16 mouse cellular contexts compared by ENCODE assay signal in genomic region chr6:101981656-101982055, GRCm38 (mm10).
"Had no signal": no experiment of that assay in that cellular context is flagged by ENCODE, and none has a peak within 500 bp of the region (broad histone marks: within the 10 kb centered on the region; RNA-seq: fewer than 3 reads in every experiment).

No protein-coding gene starts in this region.

- H3K9me3 ChIP-seq: liver, embryonic 13.5 days; midbrain, embryonic 10.5 days; midbrain, embryonic 13.5 days; neural tube, embryonic 13.5 days had no signal

- H3K36me3 ChIP-seq: liver, embryonic 13.5 days; midbrain, embryonic 10.5 days; midbrain, embryonic 13.5 days; neural tube, embryonic 13.5 days had no signal

- DNase-seq: kidney, postnatal 10 days; kidney, postnatal 36 days; layer of hippocampus, postnatal 36 days; liver, embryonic 13.5 days; lung, adult 2 months; lung, postnatal 14 days; retina, postnatal 1 day; thymus, adult 18-20 months; thymus, postnatal 36 days had no signal

- H3K4me2 ChIP-seq: liver, embryonic 13.5 days; midbrain, embryonic 13.5 days; neural tube, embryonic 13.5 days had no signal

- H3K4me1 ChIP-seq: liver, embryonic 13.5 days; midbrain, embryonic 13.5 days; neural tube, embryonic 13.5 days had no signal

- H3K4me3 ChIP-seq: left cerebral cortex, adult 2 months; liver, embryonic 13.5 days; midbrain, embryonic 10.5 days; midbrain, embryonic 13.5 days; myocyte; neural tube, embryonic 13.5 days had no signal

- ATAC-seq: midbrain, embryonic 13.5 days; midbrain, embryonic 16.5 days had no signal

- H3K9ac ChIP-seq: liver, embryonic 13.5 days; midbrain, embryonic 13.5 days; neural tube, embryonic 13.5 days had no signal

- H3K27me3 ChIP-seq: liver, embryonic 13.5 days; midbrain, embryonic 13.5 days; neural tube, embryonic 13.5 days had no signal

- H3K27ac ChIP-seq: left cerebral cortex, adult 2 months; liver, embryonic 13.5 days; macrophage; midbrain, embryonic 10.5 days; midbrain, embryonic 13.5 days; neural tube, embryonic 13.5 days had no signal
